Mouse (Mus musculus) forebrain, embryonic 14.5 days (tissue): ENCODE data around the gene Pigk. TPM values are rescaled to one million over a fixed set of nuclear protein-coding genes. Genes with fewer than 3 reads are reported as not detected.
"Not testable (repeated sequence)": the region's sequence is repeated elsewhere in the genome, so short reads cannot be mapped to it uniquely, and the experiment has no call there.

Experiments
- ATAC-seq: fragments of 200-750 bp; cut with Nextera tagmentation; 2 replicates; pipeline ENCODE4 v1.8.0; 2017; ENCODE audit warnings: mild to moderate bottlenecking, moderate library complexity
- DNase-seq: peaks from one replicate; pipeline ENCODE4 v3.0.0-alpha.2; 2015; ENCODE audit warnings: low spot score
- H3K27ac ChIP-seq: fragments of 300-500 bp; sonication (generic); 2 replicates; pipeline ENCODE4 v1.5.1; 2014; ENCODE audit warnings: low read depth, mild to moderate bottlenecking, control low read depth, low read length, moderate library complexity
- H3K27me3 ChIP-seq: fragments of 300-500 bp; sonication (generic); replicated peaks from 2 replicates; pipeline ENCODE4 v1.6.1; 2014; ENCODE audit warnings: low read length, control low read depth, mixed read lengths; ENCODE audit not compliant: control insufficient read depth, insufficient read depth
- H3K36me3 ChIP-seq: fragments of 300-500 bp; sonication (generic); 2 replicates; pipeline ENCODE4 v1.6.1; 2014; ENCODE audit warnings: low read length, control low read depth; ENCODE audit not compliant: control insufficient read depth, insufficient read depth
- H3K4me1 ChIP-seq: fragments of 300-500 bp; sonication (generic); 2 replicates; pipeline ENCODE4 v1.6.1; 2014; ENCODE audit warnings: antibody characterized with exemption, low read length, control low read depth; ENCODE audit not compliant: control insufficient read depth, insufficient read depth
- H3K4me2 ChIP-seq: fragments of 300-500 bp; sonication (generic); 2 replicates; pipeline ENCODE4 v1.6.1; 2014; ENCODE audit warnings: mild to moderate bottlenecking, control low read depth, low read length
- H3K4me3 ChIP-seq: fragments of 300-500 bp; sonication (generic); 2 replicates; pipeline ENCODE4 v1.5.1; 2014; ENCODE audit warnings: low read depth, low read length, control low read depth
- H3K9ac ChIP-seq: fragments of 300-500 bp; sonication (generic); 2 replicates; pipeline ENCODE4 v1.6.1; 2014; ENCODE audit warnings: mild to moderate bottlenecking, low read length, control low read depth, moderate library complexity
- H3K9me3 ChIP-seq: fragments of 300-500 bp; sonication (generic); replicated peaks from 2 replicates; pipeline ENCODE4 v1.6.1; 2016; ENCODE audit warnings: low read length, control low read depth, mixed read lengths; ENCODE audit not compliant: control insufficient read depth
- WGBS: fragments of 180-500 bp; shearing (Covaris S2); extraction: QIAGEN DNeasy Blood & Tissue Kit; methylation state at CpG from one replicate; pipeline ENCODE4 v1.1.7; 2014; 5-methylcytosine and 5-hydroxymethylcytosine counted together
- polyA plus RNA-seq: library from polyadenylated mRNA; unstranded; fragments of >200 nt; fragmentation: Nextera tagmentation; extraction: Ambion mirVana; gene quantifications from 2 replicates; pipeline ENCODE4 v1.2.1, GENCODE M21; 2014

The Pigk gene
- polyA plus RNA-seq, 1 experiment from 2014 or later, result 34.0 TPM

- 87% methylated on average over 9 of the region's 9 CpGs for WGBS
- H3K27ac ChIP-seq, result no peak overlapping the region
- no peaks in the 10 kb centered on the region for H3K4me1 ChIP-seq
- H3K9ac ChIP-seq, result no peak overlapping the region
- no peaks in the 10 kb centered on the region for H3K9me3 ChIP-seq
- no peaks in the 10 kb centered on the region for H3K27me3 ChIP-seq
- no peak for DNase-seq
- no peaks in the 10 kb centered on the region for H3K36me3 ChIP-seq
- H3K4me3 ChIP-seq, result no peak overlapping the region
- no peak overlapping the region for H3K4me2 ChIP-seq
- no peak for ATAC-seq
These were observed 24.8 kb upstream of the Pigk start for GRCm38 (mm10) chr3:152689105-152689504.

- ATAC-seq, result no peak
- Histone ChIP-seq H3K36me3 (no peaks in the 10 kb centered on the region), H3K4me2 (no peak overlapping the region), H3K4me1 (no peaks in the 10 kb centered on the region), H3K27me3 (no peaks in the 10 kb centered on the region), H3K9me3 (no peaks in the 10 kb centered on the region), H3K4me3 (no peak overlapping the region), H3K27ac (no peak overlapping the region), H3K9ac (no peak overlapping the region)
- 94% methylated on average over 3 of the region's 3 CpGs for WGBS
- DNase-seq, result no peak
These were observed 18.9 kb upstream of the Pigk start for GRCm38 (mm10) chr3:152694950-152695349.

GRCm38 (mm10) chr3:152698017-152698416, 15.9 kb upstream of the Pigk start:
- no peak for ATAC-seq
- Histone ChIP-seq H3K9me3 (no peaks in the 10 kb centered on the region), H3K27ac (no peak overlapping the region), H3K4me2 (no peak overlapping the region), H3K4me3 (no peak overlapping the region), H3K36me3 (no peaks in the 10 kb centered on the region), H3K27me3 (no peaks in the 10 kb centered on the region), H3K4me1 (no peaks in the 10 kb centered on the region), H3K9ac (no peak overlapping the region)
- DNase-seq, result no peak
- 86% methylated on average over 5 of the region's 5 CpGs for WGBS

GRCm38 (mm10) chr3:152699261-152699660, 14.6 kb upstream of the Pigk start:
- no peaks in the 10 kb centered on the region for H3K36me3 ChIP-seq
- no peak overlapping the region for H3K27ac ChIP-seq
- H3K4me2 ChIP-seq, result no peak overlapping the region
- WGBS, result 78% methylated on average over 8 of the region's 8 CpGs
- H3K9me3 ChIP-seq, result no peaks in the 10 kb centered on the region
- ATAC-seq (no peak), DNase-seq (no peak)
- no peaks in the 10 kb centered on the region for H3K4me1 ChIP-seq
- no peak overlapping the region for H3K4me3 ChIP-seq
- H3K27me3 ChIP-seq, result no peaks in the 10 kb centered on the region
- no peak overlapping the region for H3K9ac ChIP-seq

- not testable (repeated sequence) for H3K9ac ChIP-seq, H3K27ac ChIP-seq, H3K4me3 ChIP-seq, H3K4me2 ChIP-seq, H3K27me3 ChIP-seq, ATAC-seq, H3K36me3 ChIP-seq, DNase-seq, H3K4me1 ChIP-seq, H3K9me3 ChIP-seq
- 94% methylated on average over 8 of the region's 8 CpGs for WGBS
These were observed 12.4 kb upstream of the Pigk start for GRCm38 (mm10) chr3:152701536-152701935.

- peak; percentile 49 for DNase-seq
- Histone ChIP-seq H3K36me3 (no peaks in the 10 kb centered on the region), H3K4me3 (no peak overlapping the region), H3K4me1 (no peaks in the 10 kb centered on the region), H3K27me3 (no peaks in the 10 kb centered on the region), H3K9ac (no peak overlapping the region), H3K9me3 (no peaks in the 10 kb centered on the region), H3K4me2 (peak overlapping the region; percentile 16; the same call in 1 of the 2 replicates), H3K27ac (no peak overlapping the region)
- ATAC-seq, result peak; percentile 55; the same call in 1 of the 2 replicates
- 48% methylated on average over 8 of the region's 8 CpGs for WGBS
These were observed 11.5 kb upstream of the Pigk start for GRCm38 (mm10) chr3:152702274-152702843.

GRCm38 (mm10) chr3:152705826-152706225, 8.1 kb upstream of the Pigk start:
- no peak for DNase-seq
- Histone ChIP-seq H3K27me3 (no peaks in the 10 kb centered on the region), H3K4me3 (no peak overlapping the region), H3K27ac (no peak overlapping the region), H3K36me3 (no peaks in the 10 kb centered on the region), H3K9ac (no peak overlapping the region), H3K4me1 (no peaks in the 10 kb centered on the region), H3K9me3 (no peaks in the 10 kb centered on the region), H3K4me2 (no peak overlapping the region)
- WGBS, result 84% methylated on average over 5 of the region's 5 CpGs
- ATAC-seq, result no peak

- Histone ChIP-seq H3K36me3 (no peaks in the 10 kb centered on the region), H3K4me1 (no peaks in the 10 kb centered on the region), H3K9ac (no peak overlapping the region), H3K27me3 (no peaks in the 10 kb centered on the region), H3K4me2 (no peak overlapping the region), H3K9me3 (no peaks in the 10 kb centered on the region), H3K4me3 (no peak overlapping the region), H3K27ac (no peak overlapping the region)
- DNase-seq (no peak), ATAC-seq (no peak)
- 84% methylated on average over 2 of the region's 2 CpGs for WGBS
These were observed 7.0 kb upstream of the Pigk start for GRCm38 (mm10) chr3:152706901-152707300.

- H3K4me3 ChIP-seq, result no peak overlapping the region
- ATAC-seq, result no peak
- 89% methylated on average over 5 of the region's 5 CpGs for WGBS
- no peak overlapping the region for H3K27ac ChIP-seq
- H3K4me1 ChIP-seq, result no peaks in the 10 kb centered on the region
- H3K9me3 ChIP-seq, result no peaks in the 10 kb centered on the region
- H3K4me2 ChIP-seq, result no peak overlapping the region
- no peak for DNase-seq
- H3K9ac ChIP-seq, result no peak overlapping the region
- H3K27me3 ChIP-seq, result no peaks in the 10 kb centered on the region
- no peaks in the 10 kb centered on the region for H3K36me3 ChIP-seq
These were observed 6.5 kb upstream of the Pigk start for GRCm38 (mm10) chr3:152707321-152707823.
